Mouse (Mus musculus): ENCODE results near the gene Atrnl1. TPM values are rescaled to one million over a fixed set of nuclear protein-coding genes. Genes with fewer than 3 reads are reported as not detected.

The Atrnl1 gene
- 10 to 100 TPM; 13.7 to 16.1 (median 15.1) TPM for total RNA-seq (2022)

- DNase-seq (ENCODE audit: low spot score), result peak; percentile 72
Observed at GRCm38 (mm10) chr19:57610476-57611261, at the start of gene Atrnl1. Gene Atrnl1 (plus strand): TSS chr19:57611034.

GRCm38 (mm10) chr19:57561486-57561885, 49.3 kb upstream of the Atrnl1 start:
- DNase-seq (ENCODE audit: low spot score), result no peak

- DNase-seq (ENCODE audit: low spot score), result no peak
Observed at GRCm38 (mm10) chr19:57569040-57569439, 41.8 kb upstream of the Atrnl1 start.

GRCm38 (mm10) chr19:57572360-57573237, 38.2 kb upstream of the Atrnl1 start:
- no peak for DNase-seq (ENCODE audit: low spot score)

- DNase-seq (ENCODE audit: low spot score), result no peak
Observed at GRCm38 (mm10) chr19:57573470-57573869, 37.4 kb upstream of the Atrnl1 start.

GRCm38 (mm10) chr19:57575027-57575426, 35.8 kb upstream of the Atrnl1 start:
- DNase-seq (ENCODE audit: low spot score), result no peak

- DNase-seq (ENCODE audit: low spot score), result no peak
Observed at GRCm38 (mm10) chr19:57576836-57577235, 34.0 kb upstream of the Atrnl1 start.

- no peak for DNase-seq (ENCODE audit: low spot score)
Observed at GRCm38 (mm10) chr19:57577256-57577655, 33.6 kb upstream of the Atrnl1 start.

- no peak for DNase-seq (ENCODE audit: low spot score)
Observed at GRCm38 (mm10) chr19:57580962-57581361, 29.9 kb upstream of the Atrnl1 start.

GRCm38 (mm10) chr19:57585231-57585792, 25.5 kb upstream of the Atrnl1 start:
- DNase-seq (ENCODE audit: low spot score), result no peak

GRCm38 (mm10) chr19:57586172-57586571, 24.7 kb upstream of the Atrnl1 start:
- no peak for DNase-seq (ENCODE audit: low spot score)

- no peak for DNase-seq (ENCODE audit: low spot score)
Observed at GRCm38 (mm10) chr19:57589516-57589915, 21.3 kb upstream of the Atrnl1 start.

- DNase-seq (ENCODE audit: low spot score), result peak; percentile 10
Observed at GRCm38 (mm10) chr19:57590895-57591294, 19.9 kb upstream of the Atrnl1 start.

GRCm38 (mm10) chr19:57591631-57592030, 19.2 kb upstream of the Atrnl1 start:
- DNase-seq (ENCODE audit: low spot score), result no peak

GRCm38 (mm10) chr19:57592355-57592754, 18.5 kb upstream of the Atrnl1 start:
- DNase-seq (ENCODE audit: low spot score), result no peak

GRCm38 (mm10) chr19:57599126-57599525, 11.7 kb upstream of the Atrnl1 start:
- no peak for DNase-seq (ENCODE audit: low spot score)

GRCm38 (mm10) chr19:57600233-57600929, 10.5 kb upstream of the Atrnl1 start:
- peak; percentile 16 for DNase-seq (ENCODE audit: low spot score)

- DNase-seq (ENCODE audit: low spot score), result no peak
Observed at GRCm38 (mm10) chr19:57600930-57601328, 9.9 kb upstream of the Atrnl1 start.

GRCm38 (mm10) chr19:57603593-57603992, 7.2 kb upstream of the Atrnl1 start:
- no peak for DNase-seq (ENCODE audit: low spot score)

- no peak for DNase-seq (ENCODE audit: low spot score)
Observed at GRCm38 (mm10) chr19:57605941-57606340, 4.9 kb upstream of the Atrnl1 start.

- no peak for DNase-seq (ENCODE audit: low spot score)
Observed at GRCm38 (mm10) chr19:57606351-57606750, 4.5 kb upstream of the Atrnl1 start.
